Mouse (Mus musculus): Measurements from ENCODE around the gene Rtn4ip1. TPM values are rescaled to one million over a fixed set of nuclear protein-coding genes. Genes with fewer than 3 reads are reported as not detected.

Rtn4ip1 gene
- polyA plus RNA-seq, 1 experiment from 2014 or later = 31.4 TPM

- 88% methylated on average over 2 of the region's 2 CpGs for WGBS
Measured at GRCm38 (mm10) chr10:43983866-43984265, 82.3 kb downstream of the Rtn4ip1 start.

GRCm38 (mm10) chr10:43991268-43991667 lies 89.7 kb downstream of the Rtn4ip1 start:
- no peaks in the 10 kb centered on the region; the same call in 1 of the 2 replicates for H3K4me1 ChIP-seq (replicated peaks)
- 90% methylated on average over 5 of the region's 5 CpGs for WGBS
- H3K4me3 ChIP-seq = no peak overlapping the region
- H3K4me2 ChIP-seq = no peak overlapping the region
- H3K27ac ChIP-seq (ENCODE audit: poor library complexity, severe bottlenecking) = no peak overlapping the region
- no peaks in the 10 kb centered on the region for H3K9me3 ChIP-seq (replicated peaks)
- ATAC-seq (ENCODE audit: insufficient number of reproducible peaks, low FRiP score) = no peak
- no peaks in the 10 kb centered on the region for H3K36me3 ChIP-seq
- no peak overlapping the region for H3K9ac ChIP-seq
- H3K27me3 ChIP-seq (replicated peaks) = peaks cover 7% of the 10 kb centered on the region; the same call in 1 of the 2 replicates

More at GRCm38 (mm10) chr10:43983866-43984265, 82.3 kb downstream of the Rtn4ip1 start:
- H3K27ac ChIP-seq (ENCODE audit: poor library complexity, severe bottlenecking) = no peak overlapping the region
- H3K9me3 ChIP-seq (replicated peaks) = no peaks in the 10 kb centered on the region
- no peak overlapping the region for H3K9ac ChIP-seq
- ATAC-seq (ENCODE audit: insufficient number of reproducible peaks, low FRiP score) = no peak
- H3K27me3 ChIP-seq (replicated peaks) = no peaks in the 10 kb centered on the region
- H3K4me2 ChIP-seq = no peak overlapping the region
- H3K4me3 ChIP-seq = no peak overlapping the region
- no peaks in the 10 kb centered on the region for H3K4me1 ChIP-seq (replicated peaks)
- H3K36me3 ChIP-seq = no peaks in the 10 kb centered on the region

GRCm38 (mm10) chr10:43992506-43992905 lies 90.9 kb downstream of the Rtn4ip1 start:
- Histone ChIP-seq H3K9me3 (replicated peaks) (no peaks in the 10 kb centered on the region), H3K4me2 (no peak overlapping the region), H3K36me3 (no peaks in the 10 kb centered on the region), H3K9ac (no peak overlapping the region), H3K4me3 (no peak overlapping the region), H3K4me1 (replicated peaks) (no peaks in the 10 kb centered on the region; the same call in 1 of the 2 replicates), H3K27me3 (replicated peaks) (peaks cover 7% of the 10 kb centered on the region; the same call in 1 of the 2 replicates), H3K27ac (ENCODE audit: poor library complexity, severe bottlenecking) (no peak overlapping the region)
- no peak for ATAC-seq (ENCODE audit: insufficient number of reproducible peaks, low FRiP score)
- 70% methylated on average over 5 of the region's 5 CpGs for WGBS

- no peaks in the 10 kb centered on the region for H3K36me3 ChIP-seq
- no peaks in the 10 kb centered on the region; the same call in 1 of the 2 replicates for H3K4me1 ChIP-seq (replicated peaks)
- H3K4me3 ChIP-seq = no peak overlapping the region
- H3K27ac ChIP-seq (ENCODE audit: poor library complexity, severe bottlenecking) = no peak overlapping the region
- no peaks in the 10 kb centered on the region for H3K9me3 ChIP-seq (replicated peaks)
- H3K27me3 ChIP-seq (replicated peaks) = peaks cover 7% of the 10 kb centered on the region; the same call in 1 of the 2 replicates
- 32% methylated on average over 6 of the region's 6 CpGs for WGBS
- ATAC-seq (ENCODE audit: insufficient number of reproducible peaks, low FRiP score) = no peak
- no peak overlapping the region for H3K9ac ChIP-seq
- no peak overlapping the region for H3K4me2 ChIP-seq
Measured at GRCm38 (mm10) chr10:43993198-43993597, 91.6 kb downstream of the Rtn4ip1 start.

- no peaks in the 10 kb centered on the region for H3K36me3 ChIP-seq
- no peak overlapping the region for H3K4me3 ChIP-seq
- H3K27ac ChIP-seq (ENCODE audit: poor library complexity, severe bottlenecking) = no peak overlapping the region
- peaks cover 20% of the 10 kb centered on the region for H3K27me3 ChIP-seq (replicated peaks)
- H3K9me3 ChIP-seq (replicated peaks) = no peaks in the 10 kb centered on the region
- no peak for ATAC-seq (ENCODE audit: insufficient number of reproducible peaks, low FRiP score)
- peaks cover 5% of the 10 kb centered on the region; the same call in 1 of the 2 replicates for H3K4me1 ChIP-seq (replicated peaks)
- H3K4me2 ChIP-seq = no peak overlapping the region
- WGBS = 71% methylated on average over 10 of the region's 10 CpGs
- H3K9ac ChIP-seq = no peak overlapping the region
Measured at GRCm38 (mm10) chr10:43995858-43996650, 94.4 kb downstream of the Rtn4ip1 start.

- ATAC-seq (ENCODE audit: insufficient number of reproducible peaks, low FRiP score) = no peak
- peaks cover 24% of the 10 kb centered on the region for H3K27me3 ChIP-seq (replicated peaks)
- 53% methylated on average over 10 of the region's 10 CpGs for WGBS
- H3K27ac ChIP-seq (ENCODE audit: poor library complexity, severe bottlenecking) = no peak overlapping the region
- H3K4me2 ChIP-seq = no peak overlapping the region
- H3K9ac ChIP-seq = no peak overlapping the region
- peaks cover 5% of the 10 kb centered on the region; the same call in 1 of the 2 replicates for H3K4me1 ChIP-seq (replicated peaks)
- H3K9me3 ChIP-seq (replicated peaks) = no peaks in the 10 kb centered on the region
- H3K4me3 ChIP-seq = no peak overlapping the region
- H3K36me3 ChIP-seq = no peaks in the 10 kb centered on the region
Measured at GRCm38 (mm10) chr10:43997276-43997675, 95.7 kb downstream of the Rtn4ip1 start.

GRCm38 (mm10) chr10:43998023-43998422 lies 96.4 kb downstream of the Rtn4ip1 start:
- no peaks in the 10 kb centered on the region for H3K36me3 ChIP-seq

GRCm38 (mm10) chr10:43998503-43999082 lies 97.0 kb downstream of the Rtn4ip1 start:
- Histone ChIP-seq H3K27me3 (replicated peaks) (peaks cover 37% of the 10 kb centered on the region), H3K4me3 (no peak overlapping the region), H3K27ac (ENCODE audit: poor library complexity, severe bottlenecking) (no peak overlapping the region), H3K36me3 (no peaks in the 10 kb centered on the region), H3K4me1 (replicated peaks) (peaks cover 5% of the 10 kb centered on the region; the same call in 1 of the 2 replicates), H3K9ac (no peak overlapping the region), H3K4me2 (no peak overlapping the region), H3K9me3 (replicated peaks) (no peaks in the 10 kb centered on the region)
- ATAC-seq (ENCODE audit: insufficient number of reproducible peaks, low FRiP score) = no peak
- 51% methylated on average over 8 of the region's 8 CpGs for WGBS

More at GRCm38 (mm10) chr10:43998023-43998422, 96.4 kb downstream of the Rtn4ip1 start:
- Histone ChIP-seq H3K4me1 (replicated peaks) (peaks cover 5% of the 10 kb centered on the region; the same call in 1 of the 2 replicates), H3K9ac (no peak overlapping the region), H3K4me3 (no peak overlapping the region), H3K27me3 (replicated peaks) (peaks cover 31% of the 10 kb centered on the region), H3K9me3 (replicated peaks) (no peaks in the 10 kb centered on the region), H3K27ac (ENCODE audit: poor library complexity, severe bottlenecking) (no peak overlapping the region), H3K4me2 (no peak overlapping the region)
- 39% methylated on average over 9 of the region's 9 CpGs for WGBS
- ATAC-seq (ENCODE audit: insufficient number of reproducible peaks, low FRiP score) = no peak

- no peak overlapping the region for H3K9ac ChIP-seq
- no peaks in the 10 kb centered on the region for H3K9me3 ChIP-seq (replicated peaks)
- no peak for ATAC-seq (ENCODE audit: insufficient number of reproducible peaks, low FRiP score)
Measured at GRCm38 (mm10) chr10:44000156-44000865, 98.7 kb downstream of the Rtn4ip1 start.

GRCm38 (mm10) chr10:44002004-44002940 lies 100.7 kb downstream of the Rtn4ip1 start:
- H3K9me3 ChIP-seq (replicated peaks) = no peaks in the 10 kb centered on the region
- peaks cover 20% of the 10 kb centered on the region for H3K4me1 ChIP-seq (replicated peaks)
- ATAC-seq (ENCODE audit: insufficient number of reproducible peaks, low FRiP score) = no peak
- H3K9ac ChIP-seq = no peak overlapping the region
- H3K27me3 ChIP-seq (replicated peaks) = peaks cover 70% of the 10 kb centered on the region
- no peaks in the 10 kb centered on the region for H3K36me3 ChIP-seq
- 22% methylated on average over 14 of the region's 14 CpGs for WGBS
- no peak overlapping the region for H3K4me3 ChIP-seq
- no peak overlapping the region for H3K27ac ChIP-seq (ENCODE audit: poor library complexity, severe bottlenecking)
- H3K4me2 ChIP-seq = no peak overlapping the region; the same call in 1 of the 2 replicates

More at GRCm38 (mm10) chr10:44000156-44000865, 98.7 kb downstream of the Rtn4ip1 start:
- peaks cover 10% of the 10 kb centered on the region for H3K4me1 ChIP-seq (replicated peaks)
- WGBS = 67% methylated on average over 2 of the region's 2 CpGs
- H3K27ac ChIP-seq (ENCODE audit: poor library complexity, severe bottlenecking) = no peak overlapping the region
- H3K27me3 ChIP-seq (replicated peaks) = peaks cover 54% of the 10 kb centered on the region
- H3K36me3 ChIP-seq = no peaks in the 10 kb centered on the region
- no peak overlapping the region for H3K4me3 ChIP-seq
- no peak overlapping the region for H3K4me2 ChIP-seq
